Mouse (Mus musculus) adrenal gland, postnatal 36 days (tissue): ENCODE measurements at regions not wholly inside any gene's neighbourhood (a gene's known extent, or its start where the extent isn't known, plus 50 kb on each side); places are given as distances from the start of the nearest gene placed in this dataset.

Source experiments
- DNase-seq, 2 experiments: peaks; one replicate each; pipeline ENCODE4 v3.0.0; 2021; ENCODE audit warnings: mixed read lengths in 1 of 2

DNA sequence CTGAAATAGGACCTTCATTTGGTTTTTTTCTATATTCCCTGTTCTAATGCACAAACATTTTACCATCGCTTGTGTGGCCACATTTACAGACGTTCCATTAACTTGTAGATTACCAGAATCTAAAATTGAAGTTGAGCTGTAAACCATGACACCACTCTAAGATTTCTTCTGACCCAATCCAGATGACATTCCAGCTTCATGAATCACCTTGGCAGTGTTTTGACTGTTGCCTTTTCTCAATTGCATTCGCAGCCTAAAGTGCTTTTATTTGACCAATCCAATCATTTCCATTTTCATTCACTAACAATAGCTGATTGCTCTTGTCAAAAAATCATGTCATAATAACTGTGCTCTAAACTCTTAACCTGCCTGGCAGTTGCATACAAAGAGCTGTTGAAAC, 144.8 kb downstream of the Mdfic start:
- no peak for DNase-seq

DNA sequence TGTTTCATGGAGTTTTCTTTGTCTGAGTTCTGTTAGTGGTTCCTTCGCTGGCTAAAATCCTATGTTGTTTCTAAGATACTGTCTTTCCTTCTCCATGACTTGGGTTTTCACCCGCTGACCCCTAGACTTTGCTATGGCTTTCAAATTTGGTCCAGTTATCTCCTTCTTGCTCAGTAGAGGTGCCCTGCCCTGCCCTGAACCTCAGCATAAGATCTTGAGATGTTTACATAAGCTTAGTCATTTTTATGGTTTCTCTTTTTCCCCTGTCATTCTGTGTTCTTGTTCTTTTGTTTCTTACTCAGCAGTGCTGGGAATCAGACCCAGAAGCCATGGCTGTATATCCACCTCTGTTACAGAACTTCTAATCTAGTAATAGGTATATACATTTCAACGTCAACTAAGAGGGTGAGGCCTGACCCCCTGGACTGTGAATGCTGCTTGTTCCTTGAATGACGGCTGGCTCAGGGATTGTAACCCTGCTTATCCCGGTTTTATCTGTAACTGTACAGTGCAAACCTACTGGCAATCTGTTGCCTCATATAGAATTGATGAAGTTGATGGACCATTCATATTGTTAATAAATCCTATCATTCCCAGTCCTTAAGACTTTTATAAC, 161.9 kb downstream of the Mdfic start:
- DNase-seq, result no peak

DNA sequence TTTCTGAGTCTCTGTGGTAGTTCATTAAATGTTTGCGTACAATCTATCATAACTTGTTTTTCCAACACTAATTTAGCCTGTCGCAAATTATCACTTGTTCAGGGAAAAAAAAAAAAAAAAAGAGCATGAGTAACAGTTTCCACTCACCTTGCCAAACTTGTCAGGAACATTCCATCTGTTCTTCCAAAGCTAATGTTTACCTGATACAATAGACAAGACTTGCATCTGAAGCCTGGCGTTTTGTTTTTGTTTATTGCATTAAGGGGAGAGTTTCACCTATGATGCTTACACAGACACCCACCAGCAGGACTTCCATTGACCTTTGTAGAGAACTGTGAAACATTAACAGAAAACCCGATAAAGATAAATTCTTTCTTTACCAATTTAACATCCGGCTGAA, 172.6 kb downstream of the Mdfic start:
- DNase-seq, result no peak

- DNase-seq, result no peak
Observed at GRCm38 (mm10) chr6:15900495-15900894, 180.0 kb downstream of the Mdfic start.

GRCm38 (mm10) chr6:15902665-15903274, 182.3 kb downstream of the Mdfic start:
- DNase-seq, result no peak

DNA sequence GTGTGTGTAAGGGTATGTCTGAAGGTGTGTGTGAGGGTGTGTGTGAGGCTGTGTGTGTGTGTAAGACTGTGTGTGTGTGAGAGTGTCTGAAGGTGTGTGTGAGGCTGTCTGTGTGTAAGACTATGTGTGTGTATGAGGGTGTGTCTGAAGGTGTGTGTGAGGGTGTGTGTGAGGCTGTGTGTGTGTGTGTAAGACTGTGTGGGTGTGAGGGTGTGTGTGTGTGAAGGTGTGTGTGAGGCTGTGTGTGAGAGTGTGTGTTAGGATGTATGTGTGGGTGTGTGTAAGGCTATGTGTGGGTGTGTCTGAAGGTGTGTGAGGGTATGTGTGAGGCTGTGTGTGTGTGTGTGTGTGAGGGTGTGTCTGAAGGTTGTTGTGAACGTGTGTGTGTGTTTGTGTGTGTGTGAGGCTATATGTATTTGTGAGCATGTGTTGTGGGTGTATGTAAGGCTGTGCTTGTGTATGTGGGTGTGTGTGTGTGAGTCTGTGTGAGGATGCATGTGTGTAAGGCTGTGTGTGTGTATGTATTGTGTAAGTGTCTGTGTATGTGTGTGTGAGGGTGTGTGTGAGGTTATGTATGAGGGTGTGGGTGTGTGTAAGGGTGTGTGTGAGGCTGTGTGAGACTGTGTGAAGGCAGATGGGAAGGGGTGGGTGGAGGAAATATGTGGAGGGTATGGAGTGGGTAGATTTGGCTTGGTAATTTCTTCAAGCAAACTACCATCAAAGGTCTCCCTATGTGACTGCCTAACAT, 190.1 kb downstream of the Mdfic start:
- no peak for DNase-seq

DNA sequence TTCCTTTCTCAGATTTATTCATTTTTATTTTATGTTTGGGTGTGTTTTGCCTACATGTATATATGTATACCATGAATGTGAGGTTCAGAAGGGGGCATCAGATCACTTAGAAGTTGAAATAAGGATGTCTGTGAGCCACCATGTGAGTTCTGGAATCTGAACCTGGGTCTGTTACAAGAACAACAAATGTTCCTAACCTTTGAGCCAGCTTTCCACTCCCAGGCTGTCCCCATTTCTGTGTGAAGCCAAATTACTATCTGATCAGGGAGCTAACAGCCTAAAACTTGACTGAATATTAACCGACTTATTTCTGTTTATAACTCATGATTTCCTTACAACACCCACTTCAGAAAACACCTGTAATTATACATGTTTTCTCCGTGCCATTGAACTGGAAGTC, 209.2 kb downstream of the Mdfic start:
- DNase-seq, result no peak

- DNase-seq, result no peak
Observed at GRCm38 (mm10) chr6:15950251-15950650, 229.8 kb downstream of the Mdfic start.

DNA sequence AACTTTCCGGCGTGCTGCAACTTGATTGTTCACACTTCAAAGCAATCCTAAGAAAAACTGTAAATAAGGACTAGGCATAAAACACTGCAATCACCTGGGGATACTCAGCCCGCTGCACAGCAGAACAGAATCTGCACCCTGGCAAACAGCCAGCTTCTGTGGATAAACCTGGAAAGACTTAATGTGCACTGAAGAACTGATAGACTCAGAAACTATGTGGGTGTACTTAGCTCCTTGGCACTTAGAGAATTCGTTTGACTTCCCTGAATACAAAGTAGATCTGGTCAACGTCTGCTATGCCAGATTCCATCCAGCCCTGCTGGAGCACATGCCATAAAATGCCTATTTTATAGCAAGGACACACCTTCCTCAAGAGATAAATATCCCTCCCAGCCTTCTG, 266.9 kb downstream of the Mdfic start:
- DNase-seq, result peak; percentile 2 to 3
